Mouse (Mus musculus) adrenal gland, adult 8-10 months (tissue): ENCODE results near the gene Ifnab. TPM values are rescaled to one million over a fixed set of nuclear protein-coding genes. Genes with fewer than 3 reads are reported as not detected.

Experiments used
- DNase-seq: peaks from one replicate; pipeline ENCODE4 v3.0.0; 2022
- total RNA-seq, 4 experiments: library from RNA; stranded (reverse); gene quantifications; 2 replicates each; pipeline ENCODE4 v1.2.4; 2022

The Ifnab gene
- not detected for total RNA-seq

- DNase-seq: no peak
Measured at GRCm38 (mm10) chr4:88691259-88691658, at the start of gene Ifnab. Ifnab (minus strand) TSS chr4:88691359.

- no peak for DNase-seq
Measured at GRCm38 (mm10) chr4:88739036-88739435, 47.9 kb upstream of the Ifnab start.

DNA sequence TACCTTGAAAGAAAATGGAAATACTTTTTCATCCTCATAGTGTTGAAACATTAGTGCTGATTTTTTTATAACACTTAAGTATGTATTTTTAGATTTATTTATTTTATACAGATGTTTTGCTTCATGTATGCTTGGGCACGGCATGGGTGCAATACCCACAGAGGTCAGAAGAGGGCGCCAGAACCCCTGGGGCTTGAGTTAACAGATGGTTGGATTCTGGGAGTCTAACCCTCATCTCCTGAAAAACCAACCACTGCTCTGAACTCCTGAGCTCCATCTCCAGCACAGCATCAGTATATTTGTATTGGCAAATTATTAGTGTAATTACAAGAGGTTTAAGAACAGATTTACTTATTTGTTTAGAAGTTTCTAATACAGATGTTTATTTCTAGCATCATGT lies 47.3 kb upstream of the Ifnab start:
- DNase-seq: peak; percentile 38

DNA sequence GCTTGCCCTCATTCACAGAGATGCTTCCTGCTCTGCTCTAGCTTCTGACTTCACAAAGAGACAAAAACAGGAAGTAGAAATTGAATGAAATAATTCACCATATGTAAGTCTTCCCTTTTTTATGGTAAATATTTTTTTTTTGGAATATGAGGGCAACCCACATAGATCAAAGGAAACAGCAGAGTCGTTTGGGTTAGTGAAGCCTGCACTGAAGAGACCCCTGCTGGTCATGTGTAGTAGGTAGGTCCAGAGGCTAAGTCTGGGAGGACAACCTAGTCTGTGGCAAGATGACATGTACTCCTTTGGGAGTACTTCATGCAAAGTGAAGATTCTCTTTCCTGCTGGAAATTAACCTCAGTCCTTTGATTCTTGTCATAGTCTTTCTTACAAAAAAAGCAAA lies 36.2 kb upstream of the Ifnab start:
- DNase-seq: no peak

- DNase-seq: no peak
Measured at GRCm38 (mm10) chr4:88726727-88727126, 35.6 kb upstream of the Ifnab start.

- no peak for DNase-seq
Measured at GRCm38 (mm10) chr4:88723497-88724090, 32.4 kb upstream of the Ifnab start.

GRCm38 (mm10) chr4:88721791-88722721 lies 30.9 kb upstream of the Ifnab start, which contains the start of the genes Gm26566 and Klhl9:
Gm26566 (plus strand) TSS chr4:88721805.
Klhl9 (minus strand) TSS chr4:88722465.
- peak; percentile 87 for DNase-seq

DNA sequence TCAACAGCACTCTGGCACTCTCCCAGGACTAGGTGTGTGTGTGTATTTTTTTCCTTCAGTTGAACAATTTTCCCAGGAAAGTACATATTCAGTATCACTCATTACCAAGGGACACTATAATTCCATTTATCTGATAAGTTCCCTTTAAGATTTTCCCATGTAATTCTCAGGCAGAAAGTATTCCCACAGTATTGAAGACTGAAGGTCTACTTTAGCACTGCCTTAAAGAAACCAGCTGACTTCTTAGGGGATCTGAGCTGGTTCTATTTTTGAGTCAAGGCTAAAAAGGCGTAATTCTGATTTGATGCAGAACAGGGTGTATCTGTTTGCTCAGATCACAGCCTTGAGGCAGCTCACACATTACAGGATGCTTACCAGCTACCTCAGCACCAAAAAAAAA lies 27.6 kb upstream of the Ifnab start:
- no peak for DNase-seq

DNA sequence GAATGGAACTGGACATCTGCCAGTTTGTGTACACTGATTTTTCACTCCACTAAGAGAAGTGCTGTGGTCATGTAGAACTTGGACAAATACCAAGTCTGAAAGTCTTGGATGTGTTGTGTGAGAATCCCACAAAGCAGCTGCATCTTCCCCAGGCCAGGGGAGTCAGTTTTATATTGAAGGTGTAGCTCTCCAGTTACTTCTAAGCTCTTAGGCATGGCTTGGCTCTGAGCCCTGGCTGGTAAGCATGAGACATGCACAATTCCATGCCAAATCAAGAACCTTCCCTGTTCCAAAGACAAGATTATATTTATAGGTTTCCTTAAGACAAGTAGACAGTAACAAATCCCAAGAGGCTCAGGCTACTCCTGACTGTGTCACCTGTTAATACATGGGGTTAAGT lies 23.9 kb upstream of the Ifnab start:
- DNase-seq: no peak

- no peak for DNase-seq
Measured at GRCm38 (mm10) chr4:88714281-88714680, 23.1 kb upstream of the Ifnab start.

- no peak for DNase-seq
Measured at GRCm38 (mm10) chr4:88707128-88707826, 16.1 kb upstream of the Ifnab start.

- no peak for DNase-seq
Measured at GRCm38 (mm10) chr4:88705924-88706323, 14.8 kb upstream of the Ifnab start.

- no peak for DNase-seq
Measured at GRCm38 (mm10) chr4:88699301-88699700, 8.1 kb upstream of the Ifnab start.

DNA sequence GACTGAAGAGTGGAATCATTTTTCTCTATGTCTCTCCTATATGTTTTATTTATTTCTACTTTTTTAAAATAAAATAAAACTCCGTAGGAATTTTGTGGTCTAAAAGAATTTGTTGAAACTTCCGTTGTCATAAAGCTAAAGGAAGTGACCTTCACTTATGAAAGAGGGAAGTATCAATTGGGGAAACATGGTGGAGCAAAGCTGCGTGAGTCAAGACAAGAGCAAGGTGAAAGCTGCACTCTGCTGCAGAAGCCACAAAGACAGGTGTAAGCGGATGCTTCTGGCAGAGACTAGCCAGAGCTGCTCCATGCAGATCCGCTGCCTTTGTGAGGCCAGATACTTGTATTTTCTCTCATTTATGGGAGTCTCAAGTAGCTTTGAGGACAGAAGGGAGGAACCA lies 7.6 kb upstream of the Ifnab start:
- no peak for DNase-seq

GRCm38 (mm10) chr4:88697753-88698152 lies 6.6 kb upstream of the Ifnab start:
- no peak for DNase-seq

DNA sequence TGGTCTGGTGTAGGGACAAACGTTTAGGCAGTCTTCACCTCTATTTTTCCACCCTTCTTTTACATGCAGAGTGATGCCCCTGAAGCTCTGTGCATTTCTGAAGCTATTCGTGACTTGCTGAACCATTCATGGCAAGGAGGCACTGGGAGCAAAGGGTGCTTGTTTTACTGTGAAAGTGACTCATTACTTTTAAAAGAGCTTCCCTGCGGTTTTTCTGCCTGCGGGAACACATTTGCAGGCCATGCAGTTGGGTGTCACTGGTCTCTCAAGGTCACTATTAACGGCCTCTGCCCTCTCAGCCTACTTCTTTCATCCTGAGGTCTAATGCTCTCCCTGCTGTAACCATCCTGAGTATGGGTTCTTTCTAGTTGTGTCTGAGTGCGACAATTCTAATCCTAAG lies 5.9 kb upstream of the Ifnab start:
- DNase-seq: no peak

DNA sequence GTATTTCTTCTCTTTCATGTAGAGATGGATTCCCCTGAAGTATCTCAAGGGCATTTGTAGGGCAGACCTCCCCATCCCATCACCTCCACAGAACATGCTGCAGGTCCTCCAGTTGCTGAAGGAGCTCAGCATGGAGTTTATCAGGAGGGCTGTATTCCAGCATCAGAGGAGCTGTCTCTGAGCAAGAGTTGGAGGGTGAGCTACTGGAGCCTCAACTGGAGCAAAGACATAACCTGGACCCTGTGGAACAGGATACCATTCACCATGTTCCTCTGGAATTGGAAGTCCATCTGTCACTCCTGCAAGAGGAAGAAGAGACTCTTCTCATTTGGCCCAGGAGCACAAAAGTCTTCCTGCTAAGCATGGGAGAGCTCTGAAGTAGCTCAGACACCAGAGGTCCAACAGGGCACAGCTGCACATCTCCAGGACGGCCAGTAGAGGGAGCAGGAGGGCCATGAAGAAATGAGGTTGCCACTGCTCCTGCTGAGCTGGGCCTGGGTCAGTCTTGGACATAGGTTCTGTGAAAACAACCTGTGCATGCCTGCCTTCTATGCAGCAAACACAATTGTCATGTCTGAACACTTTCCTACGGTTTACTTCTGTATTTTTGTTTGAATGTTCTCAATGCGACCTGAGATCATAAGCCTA lies 5.2 kb upstream of the Ifnab start:
- DNase-seq: peak; percentile 51

DNA sequence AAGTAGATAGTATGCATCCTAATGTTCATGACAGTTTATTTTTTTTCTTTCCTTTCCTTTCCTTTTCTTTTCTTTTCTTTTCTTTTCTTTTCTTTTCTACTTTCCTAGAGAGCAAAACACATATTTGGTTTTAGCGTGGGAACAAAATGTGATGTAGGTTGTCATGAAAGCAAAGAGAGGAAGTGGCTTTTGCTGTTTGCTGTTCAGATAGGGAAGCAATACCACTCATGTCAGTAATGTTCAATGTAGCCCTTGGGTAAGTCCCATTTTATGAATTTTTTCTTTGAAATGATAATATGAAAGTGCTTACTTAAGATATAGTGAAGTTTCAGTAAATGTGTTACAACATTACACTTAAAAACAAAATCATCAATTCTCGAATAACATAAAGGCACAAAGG lies 2.2 kb upstream of the Ifnab start:
- no peak for DNase-seq

DNA sequence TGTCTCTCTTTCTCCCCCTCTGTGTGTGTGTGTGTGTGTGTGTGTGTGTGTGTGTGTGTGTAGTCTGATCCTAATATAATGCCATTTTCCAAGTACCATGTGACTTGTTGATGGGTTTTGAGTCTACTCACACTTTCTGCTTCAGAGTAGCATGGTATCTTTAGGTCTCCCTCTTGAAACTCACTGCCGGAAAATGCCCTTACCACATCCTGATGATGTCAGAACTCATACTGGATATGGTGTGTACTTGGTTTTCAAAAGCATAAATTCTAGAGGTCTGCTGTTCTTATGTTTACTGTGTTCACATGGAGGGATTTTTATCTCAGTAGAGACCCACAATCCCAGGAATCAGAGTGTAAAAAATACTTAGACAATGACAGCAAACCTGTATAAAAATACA lies 1.4 kb upstream of the Ifnab start:
- DNase-seq: no peak

DNA sequence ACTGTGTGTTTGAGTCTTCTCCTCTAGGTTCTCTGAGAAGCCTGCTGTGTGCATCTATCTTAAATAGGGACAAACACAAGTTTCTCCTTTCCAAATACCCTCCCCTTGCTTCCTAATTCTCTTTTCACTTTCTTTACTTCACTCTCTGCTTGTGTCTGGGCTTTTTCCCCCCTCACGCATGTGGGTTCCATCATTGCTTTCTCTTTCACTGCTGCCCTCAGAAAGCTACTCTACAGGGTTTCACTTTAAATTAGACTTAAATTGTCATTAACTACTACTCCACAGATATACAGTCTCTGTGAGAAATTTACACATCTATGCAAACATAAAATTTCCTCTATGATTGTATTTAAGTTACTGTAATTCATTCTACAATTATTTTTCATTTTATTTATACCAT lies 7.3 kb downstream of the Ifnab start, which contains the start of gene Ifna2:
Ifna2 (minus strand) TSS at position 101 of the 400 bp plus-strand sequence.
- no peak for DNase-seq

DNA sequence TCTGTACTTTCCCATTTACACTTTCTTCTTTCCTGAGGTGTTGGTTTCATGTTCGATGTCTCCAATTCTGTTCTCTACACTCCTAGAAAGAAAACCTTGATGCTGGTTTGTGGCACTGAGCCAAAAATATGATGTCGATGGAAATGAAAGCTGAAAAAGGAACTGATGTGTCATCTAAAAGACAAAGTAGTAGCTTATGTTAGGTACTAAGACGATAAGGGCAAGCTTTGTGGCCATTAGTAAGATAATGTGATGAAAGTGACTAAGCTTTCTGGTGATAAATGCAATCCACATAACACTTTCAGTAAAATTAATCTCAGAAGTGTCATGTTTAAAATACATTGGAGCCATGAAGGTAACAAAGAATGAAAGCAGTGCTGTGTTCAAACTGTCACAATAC lies 9.8 kb downstream of the Ifnab start:
- DNase-seq: no peak

- DNase-seq: no peak
Measured at GRCm38 (mm10) chr4:88680362-88680761, 10.8 kb downstream of the Ifnab start.

DNA sequence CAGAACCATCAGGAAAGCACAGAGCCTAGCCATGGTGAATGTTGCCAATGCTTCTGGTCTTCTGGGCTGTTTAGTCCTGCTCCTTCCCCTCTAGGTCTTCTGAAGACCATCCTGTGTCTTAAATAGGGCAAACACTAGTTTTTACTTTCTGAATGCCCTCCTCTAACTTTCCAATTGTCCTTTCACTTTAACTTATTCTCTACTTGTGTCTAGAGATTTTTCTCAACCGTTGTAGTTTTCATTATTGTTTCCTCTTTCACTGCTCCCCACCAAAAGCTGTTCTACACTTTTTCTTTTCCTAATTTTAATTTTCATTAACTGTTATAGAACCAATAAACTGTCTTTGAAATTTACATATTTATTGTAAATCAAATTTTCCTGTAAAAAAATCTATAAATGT lies 14.3 kb downstream of the Ifnab start, which contains the start of gene Ifna16:
Ifna16 (minus strand) TSS at position 101 of the 400 bp plus-strand sequence.
- DNase-seq: no peak
